Mouse (Mus musculus) layer of hippocampus, adult 18-20 months (tissue): ENCODE measurements at regions not wholly inside any gene's neighbourhood (a gene's known extent, or its start where the extent isn't known, plus 50 kb on each side); places are given as distances from the start of the nearest gene placed in this dataset.

Source experiments
- DNase-seq, 2 experiments: peaks; one replicate each; pipeline ENCODE4 v3.0.0; 2022; ENCODE audit warnings: low spot score in 2 of 2

DNA sequence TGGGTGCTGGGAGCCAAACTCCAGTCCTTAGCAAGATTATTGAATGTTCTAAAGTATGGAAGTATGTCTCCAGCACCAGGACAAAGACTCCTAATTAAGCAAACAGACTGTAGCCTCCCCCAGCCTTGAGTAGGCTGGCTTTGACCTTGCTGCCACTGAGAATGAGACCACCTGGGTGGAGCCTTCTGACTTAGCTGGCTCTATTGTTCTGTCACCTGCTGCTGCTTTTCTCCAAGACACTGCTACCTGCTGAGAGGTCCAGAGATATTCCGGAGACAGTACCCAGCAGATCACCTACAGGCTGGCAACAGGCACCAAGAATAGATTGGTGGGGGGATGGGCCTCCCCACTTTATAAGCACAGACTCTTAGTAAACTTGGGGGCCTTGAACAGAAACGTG lies 247.5 kb upstream of the Pabpc6 start:
- no peak for DNase-seq

DNA sequence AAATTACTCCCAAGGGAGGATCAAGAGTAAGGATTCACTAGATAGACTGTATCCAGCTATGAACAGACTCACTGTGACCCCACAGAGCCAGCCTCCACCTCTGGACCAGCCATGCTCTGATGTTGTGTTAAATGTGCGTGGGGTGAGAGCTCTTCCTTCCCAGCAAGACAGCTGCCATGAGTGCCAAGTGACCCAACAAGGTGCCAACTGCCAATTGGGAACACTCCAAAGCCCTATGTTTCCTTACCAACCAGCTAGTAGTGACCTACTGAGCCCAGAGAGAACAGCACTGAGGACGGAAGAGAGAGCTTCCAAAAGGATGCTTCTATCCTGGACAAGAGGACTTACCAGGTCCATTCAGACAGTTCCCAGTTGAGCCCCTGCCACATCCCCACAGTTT lies 241.3 kb upstream of the Pabpc6 start:
- no peak for DNase-seq

- no peak for DNase-seq
These were observed 237.6 kb upstream of the Pabpc6 start for GRCm38 (mm10) chr17:9907077-9907476.

DNA sequence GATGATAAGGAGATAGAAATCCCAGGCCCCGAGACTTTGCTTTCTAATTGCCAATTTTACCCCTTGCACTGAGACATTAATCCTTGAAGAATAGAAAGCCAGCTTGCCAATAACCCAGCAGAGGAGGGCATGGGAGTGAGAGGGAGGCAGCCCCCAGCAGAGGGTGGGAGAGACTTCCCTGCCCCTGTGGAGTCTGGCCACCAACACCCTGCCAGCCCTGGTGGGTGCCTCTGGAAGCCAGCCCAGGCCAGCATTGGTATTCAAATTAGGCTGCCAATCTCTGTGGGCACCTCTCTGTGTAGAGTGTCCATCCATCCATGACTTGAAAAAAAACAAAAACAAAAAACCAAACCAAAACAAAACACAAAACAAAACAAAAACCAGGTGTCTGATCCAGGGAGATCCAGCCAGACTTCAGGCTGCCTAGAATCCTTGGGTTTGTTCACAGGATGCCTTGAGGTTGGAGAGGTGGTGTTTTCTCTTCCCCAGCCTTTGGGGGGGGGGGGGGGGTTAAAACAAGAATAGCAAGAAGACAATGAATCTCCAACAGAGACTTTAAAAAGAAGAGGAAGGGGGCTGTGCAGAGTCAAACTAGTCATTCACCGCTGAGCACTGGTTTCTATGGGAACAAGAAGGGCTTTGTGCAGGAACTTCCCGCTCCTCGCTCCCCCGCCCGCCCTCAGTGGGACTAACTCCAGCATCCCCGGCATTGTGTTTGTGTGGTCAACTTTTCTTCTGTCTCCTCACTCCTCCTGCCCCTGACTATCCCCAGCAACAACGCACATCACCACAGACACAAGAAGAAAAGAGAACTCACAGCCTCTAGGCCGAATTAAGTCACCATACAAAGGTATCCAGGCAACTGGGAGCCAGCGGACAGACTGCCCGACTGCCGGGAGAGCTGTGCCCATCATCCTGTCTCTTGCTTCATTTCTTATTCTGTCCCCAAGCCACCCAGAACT lies 236.3 kb upstream of the Pabpc6 start:
- peak; percentile 64 to 85 for DNase-seq

- DNase-seq: peak in 1 of 2 experiments; percentile 29
These were observed 235.0 kb upstream of the Pabpc6 start for GRCm38 (mm10) chr17:9904525-9904991.

- DNase-seq: no peak
These were observed 233.8 kb upstream of the Pabpc6 start for GRCm38 (mm10) chr17:9903313-9903712.

DNA sequence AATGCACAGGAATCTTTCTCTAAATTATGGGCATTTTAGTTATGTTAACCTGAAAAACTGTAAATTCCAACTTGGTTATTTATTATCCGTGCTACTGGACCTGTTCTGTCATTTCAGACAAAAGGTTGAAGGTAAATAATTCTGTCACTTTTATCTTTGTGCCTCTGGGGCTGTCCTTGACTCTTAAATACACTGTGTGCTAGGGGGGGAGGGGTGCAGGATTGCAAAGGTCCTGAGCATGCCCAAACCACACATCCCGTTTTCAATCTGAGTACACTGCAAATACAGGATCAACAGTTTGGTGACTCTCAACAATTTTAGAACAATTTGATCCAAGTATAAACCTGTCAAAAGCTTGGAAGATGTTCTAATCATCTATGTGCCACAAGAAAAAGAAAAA lies 227.4 kb upstream of the Pabpc6 start:
- no peak for DNase-seq

GRCm38 (mm10) chr17:9895686-9896082 lies 226.2 kb upstream of the Pabpc6 start:
- DNase-seq: no peak

GRCm38 (mm10) chr17:9894828-9895685 lies 225.5 kb upstream of the Pabpc6 start:
- DNase-seq: no peak

GRCm38 (mm10) chr17:9893966-9894365 lies 224.4 kb upstream of the Pabpc6 start:
- no peak for DNase-seq

DNA sequence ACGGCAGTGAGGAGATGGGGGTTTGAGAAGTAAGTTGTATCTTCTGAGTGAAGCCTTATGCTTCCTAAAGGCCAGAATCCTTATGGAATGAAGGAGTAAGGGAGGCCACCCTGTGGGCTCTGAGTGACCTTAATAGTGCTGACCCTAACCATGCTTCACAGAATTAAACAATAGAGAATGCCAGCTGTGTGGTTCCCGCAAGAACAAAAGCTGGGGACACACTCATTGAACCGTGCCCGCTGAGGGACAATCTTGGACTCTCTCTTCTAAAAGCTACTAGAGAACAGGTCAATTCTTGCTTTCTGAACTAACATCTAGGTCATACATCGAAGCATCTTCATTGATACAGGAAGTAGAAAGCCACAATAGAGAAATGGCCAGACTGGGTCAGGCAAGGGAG lies 223.3 kb upstream of the Pabpc6 start:
- DNase-seq: no peak

DNA sequence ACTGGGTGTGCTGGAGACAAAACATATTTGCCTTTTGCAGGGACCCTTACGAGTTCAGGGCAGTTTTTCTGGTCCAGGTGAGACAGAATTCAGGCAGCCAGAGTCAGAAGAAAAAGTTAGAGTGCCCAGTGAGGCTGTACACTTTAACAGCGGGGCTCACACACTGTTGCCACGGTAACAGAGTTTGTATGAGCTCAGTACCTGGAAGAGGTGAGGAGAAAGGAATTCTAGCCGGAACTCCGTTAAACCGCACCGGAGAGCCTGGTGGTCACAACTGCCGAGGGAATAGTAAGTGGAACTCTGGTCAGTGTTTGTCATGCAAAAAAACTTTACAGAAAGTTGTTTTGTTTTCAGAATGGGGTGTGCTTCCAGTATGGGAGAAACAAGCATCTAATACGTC lies 222.6 kb upstream of the Pabpc6 start:
- no peak for DNase-seq

GRCm38 (mm10) chr17:9888494-9888893 lies 219.0 kb upstream of the Pabpc6 start:
- DNase-seq: no peak

- no peak for DNase-seq
These were observed 215.6 kb upstream of the Pabpc6 start for GRCm38 (mm10) chr17:9885110-9885509.

- DNase-seq: no peak
These were observed 213.2 kb upstream of the Pabpc6 start for GRCm38 (mm10) chr17:9882639-9883226.

GRCm38 (mm10) chr17:9879556-9880206 lies 210.2 kb upstream of the Pabpc6 start:
- DNase-seq: peak in 1 of 2 experiments; percentile 74

- DNase-seq: no peak
These were observed 204.2 kb upstream of the Pabpc6 start for GRCm38 (mm10) chr17:9873695-9874094.

DNA sequence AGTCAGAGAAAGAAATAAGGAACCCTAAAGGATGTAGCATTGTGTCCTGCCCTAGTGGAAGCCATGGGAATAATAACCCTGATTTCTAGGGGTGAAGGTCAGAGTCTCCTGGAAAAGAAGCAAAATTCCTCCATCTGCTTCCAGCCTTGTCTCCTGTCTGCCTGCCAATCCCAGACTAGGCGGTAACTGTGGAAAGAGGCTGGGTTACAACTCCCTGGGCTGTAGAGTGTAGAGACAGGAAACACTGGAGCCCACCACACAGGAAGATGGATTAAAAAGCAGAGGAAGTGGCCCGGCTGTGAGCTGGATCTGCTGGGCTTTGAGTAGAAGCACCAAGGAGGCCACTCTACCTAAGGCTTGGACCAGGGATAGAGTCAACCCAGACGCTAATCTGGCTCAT lies 200.7 kb upstream of the Pabpc6 start:
- no peak for DNase-seq

DNA sequence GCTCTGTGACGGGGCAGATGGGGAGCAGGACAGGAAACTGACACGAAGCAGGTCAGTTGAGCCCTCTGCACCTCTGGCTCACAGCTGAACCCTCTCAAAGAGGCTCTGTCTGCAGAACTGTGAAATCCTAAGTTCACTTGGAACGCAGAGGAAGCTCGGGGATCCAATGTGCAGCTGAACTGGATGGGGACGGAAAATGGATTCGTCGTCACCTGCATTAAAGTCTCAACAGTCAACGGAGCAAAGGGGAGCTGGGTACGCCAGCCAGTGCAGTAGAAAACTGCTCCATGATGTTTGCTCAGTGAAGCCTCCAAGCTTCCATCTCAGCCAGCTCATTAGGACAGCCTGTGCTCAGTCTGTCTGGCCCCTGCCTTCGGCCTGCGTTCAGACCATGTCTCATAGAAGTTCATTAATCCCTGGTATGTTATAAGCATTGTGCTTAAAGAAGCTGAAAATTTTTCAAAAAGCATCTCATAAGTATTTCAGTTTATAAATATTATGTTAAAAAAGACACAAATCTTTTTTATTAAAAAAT lies 199.3 kb upstream of the Pabpc6 start:
- DNase-seq: no peak

- DNase-seq: no peak
These were observed 194.7 kb upstream of the Pabpc6 start for GRCm38 (mm10) chr17:9864254-9864653.
